Mouse (Mus musculus): ENCODE data around the gene Stk33.
"Not testable (repeated sequence)": the region's sequence is repeated elsewhere in the genome, so short reads cannot be mapped to it uniquely, and the experiment has no call there.

Gene Stk33

DNA sequence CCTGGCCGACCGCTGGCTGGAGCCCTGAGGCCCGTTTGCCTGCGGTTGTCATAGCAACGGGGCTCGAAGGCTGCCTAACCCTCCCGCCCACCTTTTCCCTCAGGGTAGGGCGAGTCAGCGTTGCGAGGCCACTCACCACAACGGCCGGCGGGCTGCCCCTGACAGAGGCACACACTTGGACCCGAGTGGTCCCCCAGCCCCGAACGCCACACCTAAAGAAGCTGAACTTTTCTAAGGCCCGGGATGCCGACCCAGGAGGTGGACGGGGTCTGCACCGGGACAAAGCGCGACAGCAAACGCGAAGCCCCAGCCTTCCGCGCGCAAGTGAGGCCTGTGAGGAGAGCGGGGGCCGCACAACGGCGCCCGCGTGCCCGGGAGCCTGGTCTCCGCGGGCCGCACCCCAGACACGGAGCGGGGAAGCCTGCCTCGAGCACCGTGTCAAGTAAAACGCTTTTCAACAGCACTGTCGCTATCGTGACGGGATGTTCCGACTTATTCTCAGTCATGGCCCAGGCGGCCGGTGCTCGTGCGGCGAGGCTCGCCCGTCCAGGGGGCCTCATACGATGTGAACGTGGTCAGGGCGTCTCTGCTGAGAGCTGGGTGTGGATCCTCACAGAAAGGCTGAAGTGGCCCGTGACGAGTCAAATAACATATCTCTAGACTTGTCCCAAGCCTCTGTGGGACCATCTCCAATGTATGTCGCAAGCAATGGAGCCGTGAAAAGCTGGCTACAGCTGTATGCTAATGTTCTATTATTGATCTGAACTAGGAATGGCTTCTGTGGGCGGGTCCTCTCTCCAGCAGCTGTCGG, at the start of gene Stk33:
Gene Stk33, minus strand, starts transcription at position 301 of the 811 bp plus-strand sequence.
- DNase-seq (ENCODE audit: low spot score in 2 of 2) = peak; percentile 25 to 44

- no peak for DNase-seq (ENCODE audit: low spot score in 2 of 2)
These were observed 45.3 kb upstream of the Stk33 start for GRCm38 (mm10) chr7:109484221-109484620.

- no peak for DNase-seq (ENCODE audit: low spot score in 2 of 2)
These were observed 41.9 kb upstream of the Stk33 start for GRCm38 (mm10) chr7:109480765-109481197.

DNA sequence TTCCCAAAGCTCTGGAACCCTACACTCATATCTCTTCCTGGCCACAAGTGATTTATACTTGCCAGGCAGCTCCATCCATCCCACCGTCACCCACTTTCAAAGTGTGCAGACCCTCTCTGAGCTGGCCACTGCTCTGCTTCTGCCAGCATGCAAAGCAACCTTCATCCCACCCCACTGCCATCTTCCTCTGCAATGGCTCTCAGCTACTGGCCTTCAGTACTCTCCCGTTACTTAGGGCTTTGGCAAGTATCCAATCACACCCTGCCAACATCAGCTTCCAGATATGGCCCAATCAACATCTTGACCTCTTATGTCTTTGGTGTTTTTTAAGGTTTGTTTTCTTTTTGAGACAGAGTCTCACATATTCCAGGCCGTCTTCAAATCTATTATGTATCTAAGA, 39.0 kb upstream of the Stk33 start:
- DNase-seq (ENCODE audit: low spot score in 2 of 2) = no peak

GRCm38 (mm10) chr7:109470700-109471099, 31.8 kb upstream of the Stk33 start:
- DNase-seq (ENCODE audit: low spot score in 2 of 2) = no peak

DNA sequence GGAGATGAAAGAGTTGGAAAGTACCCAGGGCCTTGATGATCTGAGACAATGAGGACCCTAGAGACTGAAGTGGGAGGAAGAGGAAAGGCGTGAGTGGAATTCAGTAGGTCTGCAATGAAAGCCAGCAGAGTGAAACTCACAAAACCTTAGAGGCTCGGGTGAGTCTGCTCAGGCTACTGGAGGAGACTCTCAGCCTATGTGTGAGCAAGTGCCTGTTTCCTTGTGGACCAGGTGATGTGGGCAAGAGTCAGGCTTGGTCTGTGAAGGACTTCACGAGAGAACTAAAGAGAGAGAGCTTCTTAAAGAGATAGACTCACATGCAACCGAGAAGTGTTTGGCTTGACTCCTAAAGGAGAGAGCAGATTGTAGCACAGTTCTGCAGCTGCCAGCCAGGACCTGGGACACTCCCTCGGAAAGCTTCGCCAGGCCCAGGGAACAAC, 29.4 kb upstream of the Stk33 start:
- no peak for DNase-seq (ENCODE audit: low spot score in 2 of 2)

DNA sequence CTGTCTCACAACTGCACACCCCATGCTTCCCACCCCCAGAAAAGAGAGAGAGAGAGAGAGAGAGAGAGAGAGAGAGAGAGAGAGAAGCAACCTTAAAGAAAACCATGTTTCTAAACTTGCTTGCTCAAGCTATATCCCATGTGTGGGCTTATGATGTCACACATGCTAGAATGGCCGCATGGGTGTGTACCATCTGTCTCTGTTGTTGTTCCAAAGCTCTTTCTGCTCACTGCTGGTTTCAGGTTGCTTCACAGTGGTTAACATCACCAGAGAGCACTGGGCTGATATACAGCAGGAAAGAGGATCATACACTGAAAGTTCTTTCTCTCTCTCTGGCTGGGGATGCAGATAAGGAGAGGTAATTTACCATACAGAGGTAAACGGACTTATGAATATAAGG, 28.7 kb upstream of the Stk33 start:
- no peak for DNase-seq (ENCODE audit: low spot score in 2 of 2)

DNA sequence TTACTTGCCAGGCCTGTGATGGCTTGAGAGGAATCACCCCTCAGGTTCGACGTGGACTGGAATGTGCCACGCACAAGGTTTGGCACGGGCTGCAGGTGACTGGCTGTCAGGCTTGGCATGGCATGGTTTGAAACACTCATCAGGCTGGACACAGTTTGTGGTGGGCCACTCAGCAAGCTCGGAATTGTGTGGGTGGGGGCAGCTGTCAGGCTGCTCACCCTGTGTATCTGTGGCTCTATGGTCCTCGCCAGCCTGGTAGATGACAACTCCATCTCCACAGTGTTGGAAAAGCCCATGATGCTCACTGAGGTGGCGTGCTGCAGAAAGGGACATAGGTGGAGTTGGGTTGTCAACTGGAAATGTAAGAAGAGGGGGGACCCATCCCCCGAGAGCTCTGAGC, 21.8 kb upstream of the Stk33 start:
- no peak for DNase-seq (ENCODE audit: low spot score in 2 of 2)

GRCm38 (mm10) chr7:109456563-109456962, 17.7 kb upstream of the Stk33 start:
- DNase-seq (ENCODE audit: low spot score in 2 of 2) = no peak

GRCm38 (mm10) chr7:109455748-109456147, 16.9 kb upstream of the Stk33 start:
- no peak for DNase-seq (ENCODE audit: low spot score in 2 of 2)

DNA sequence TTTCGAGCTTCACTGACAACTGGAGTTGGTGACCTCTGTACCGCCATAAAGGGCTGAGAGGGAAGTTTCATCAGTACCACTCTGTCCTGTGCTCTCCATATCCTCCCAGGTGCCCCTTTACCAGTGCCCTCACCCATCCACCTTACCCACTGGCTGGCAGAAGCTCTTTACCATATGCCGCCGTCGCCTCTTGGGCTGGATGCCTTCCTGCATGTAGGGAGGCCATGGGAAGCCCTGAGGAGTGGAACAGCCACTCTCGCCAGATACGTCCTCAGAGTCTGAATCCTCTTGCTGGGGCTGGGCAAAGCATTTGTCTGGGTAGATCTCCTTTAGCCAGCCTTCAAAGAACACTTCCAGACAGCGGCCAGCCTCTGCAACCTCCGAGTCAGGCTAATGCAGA, 16.0 kb upstream of the Stk33 start:
- DNase-seq (ENCODE audit: low spot score in 2 of 2) = no peak

DNA sequence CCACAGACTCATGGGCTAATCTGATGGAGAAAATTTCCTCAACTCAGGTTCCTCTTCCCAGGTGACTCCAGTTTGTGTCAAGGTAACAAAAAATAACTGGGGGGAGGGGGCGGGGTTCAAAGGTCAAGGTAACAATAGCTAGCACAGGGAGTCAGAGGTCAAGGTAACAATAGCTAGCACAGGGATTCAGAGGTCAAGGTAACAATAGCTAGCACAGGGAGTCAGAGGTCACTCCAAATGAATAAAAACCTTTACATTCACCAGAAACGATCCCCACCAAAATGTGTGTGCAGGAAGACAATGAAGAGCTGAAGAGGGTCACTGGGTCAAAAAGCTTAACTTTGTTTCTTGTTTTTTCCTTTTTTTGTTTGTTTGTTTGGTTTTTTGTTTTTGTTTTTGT, 9.2 kb upstream of the Stk33 start:
- DNase-seq (ENCODE audit: low spot score in 2 of 2) = no peak

- DNase-seq (ENCODE audit: low spot score in 2 of 2) = no peak
These were observed 6.1 kb upstream of the Stk33 start for GRCm38 (mm10) chr7:109445012-109445411.

- no peak for DNase-seq (ENCODE audit: low spot score in 2 of 2)
These were observed 3.9 kb upstream of the Stk33 start for GRCm38 (mm10) chr7:109442739-109443138.

DNA sequence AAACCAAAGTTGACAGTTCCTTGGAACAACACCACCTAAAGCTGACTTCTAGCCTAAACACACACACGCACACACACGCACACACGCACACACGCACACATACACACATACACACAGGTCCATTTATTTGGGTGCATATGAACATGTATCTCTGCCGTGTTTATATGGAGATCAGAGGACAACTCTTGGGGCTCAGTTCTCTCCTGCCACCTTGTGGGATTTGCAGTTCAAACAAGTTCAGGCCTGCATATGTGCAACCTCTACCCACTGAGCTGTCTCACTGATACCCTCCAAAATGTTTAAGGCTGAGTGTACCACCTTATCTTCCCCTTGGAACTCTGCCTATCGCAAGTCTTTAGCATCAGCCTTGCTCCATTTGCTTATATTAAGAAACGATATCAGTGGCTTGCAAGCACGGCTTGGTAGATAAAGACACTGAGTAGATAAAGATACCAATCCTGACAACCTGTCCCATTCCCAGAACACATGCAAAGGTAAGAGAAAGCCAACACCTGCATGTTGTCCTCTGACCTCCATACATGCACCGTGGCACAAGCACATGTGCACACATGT, 1.9 kb upstream of the Stk33 start:
- no peak for DNase-seq (ENCODE audit: low spot score in 2 of 2)

DNA sequence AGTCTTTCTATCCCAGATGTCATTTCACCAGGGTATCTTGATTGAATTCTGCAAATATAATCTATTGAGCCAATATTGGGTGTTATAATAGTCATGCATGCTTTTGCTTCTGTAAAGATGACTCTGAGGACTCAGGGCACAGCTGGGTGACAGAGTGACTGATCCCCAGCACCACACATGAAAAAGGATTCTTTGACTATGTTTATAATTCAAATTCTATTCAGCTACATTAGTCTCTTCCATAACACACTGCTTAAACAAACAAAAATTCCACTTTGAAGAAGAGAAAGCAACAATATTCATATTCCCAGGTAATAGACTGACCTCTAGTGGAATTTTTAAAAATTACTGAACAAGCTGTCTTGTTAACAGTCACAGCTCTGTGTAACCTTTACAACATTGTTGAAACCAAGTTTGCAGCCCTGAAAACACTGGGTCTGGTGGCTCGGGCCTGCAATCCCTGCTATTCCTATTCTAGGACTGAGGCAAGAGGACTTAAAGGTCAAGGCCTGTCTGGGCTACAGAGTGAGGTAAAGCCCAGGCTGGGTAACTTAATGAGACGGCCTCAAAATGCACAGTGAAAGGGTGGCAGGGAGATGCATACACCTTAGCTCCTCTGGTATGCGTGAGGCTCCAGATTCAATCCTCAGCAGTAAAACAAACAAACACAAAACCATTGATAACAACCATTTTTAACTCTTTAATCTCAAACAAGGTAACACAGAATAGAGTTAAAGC, 14.3 kb downstream of the Stk33 start:
- DNase-seq (ENCODE audit: low spot score in 2 of 2) = no peak

DNA sequence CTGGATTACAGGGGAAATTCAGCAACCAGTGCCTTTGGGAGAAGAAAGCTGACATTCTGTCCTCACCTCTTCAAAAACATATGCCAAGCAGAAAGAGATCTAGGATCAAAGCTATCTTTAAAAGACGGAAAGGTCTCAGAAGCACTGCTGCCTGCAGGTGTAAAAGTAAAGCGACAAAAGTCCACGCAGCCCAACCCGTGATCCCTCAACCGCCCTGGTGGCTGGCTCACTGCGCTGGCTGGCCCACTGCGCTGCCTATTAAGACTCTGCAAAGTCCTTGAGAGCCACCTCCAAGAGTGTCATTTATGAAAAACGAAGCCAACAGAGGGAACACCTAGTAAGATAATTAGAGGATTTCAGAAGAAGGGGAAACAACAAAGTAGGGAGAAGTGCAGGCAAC, 16.1 kb downstream of the Stk33 start:
- DNase-seq (ENCODE audit: low spot score in 2 of 2) = no peak

DNA sequence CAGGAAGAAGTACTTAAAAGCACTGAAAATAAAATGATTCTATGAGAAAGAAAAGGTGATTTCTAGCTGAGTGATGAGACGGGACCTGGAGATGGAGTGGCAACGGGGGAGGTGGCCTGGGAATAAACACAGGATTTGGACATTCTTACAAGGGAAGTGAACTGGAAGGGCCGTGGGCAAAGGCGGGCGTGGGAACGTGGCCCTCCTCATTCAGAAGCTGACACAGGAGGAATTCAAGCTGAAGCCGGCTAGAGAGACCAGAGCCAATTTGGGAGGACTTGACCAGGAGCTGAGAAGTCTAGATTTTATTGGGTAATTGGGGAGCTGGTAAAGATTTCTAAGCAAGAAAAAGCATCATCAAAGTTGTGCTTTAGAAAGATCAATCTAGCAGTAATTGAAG, 33.4 kb downstream of the Stk33 start:
- no peak for DNase-seq (ENCODE audit: low spot score in 2 of 2)

GRCm38 (mm10) chr7:109399299-109399698, 39.6 kb downstream of the Stk33 start:
- no peak for DNase-seq (ENCODE audit: low spot score in 2 of 2)

- DNase-seq (ENCODE audit: low spot score in 2 of 2) = no peak
These were observed 57.8 kb downstream of the Stk33 start for GRCm38 (mm10) chr7:109381131-109381530.

GRCm38 (mm10) chr7:109373556-109373955, 65.3 kb downstream of the Stk33 start:
- DNase-seq (ENCODE audit: low spot score in 2 of 2) = not testable (repeated sequence)

DNA sequence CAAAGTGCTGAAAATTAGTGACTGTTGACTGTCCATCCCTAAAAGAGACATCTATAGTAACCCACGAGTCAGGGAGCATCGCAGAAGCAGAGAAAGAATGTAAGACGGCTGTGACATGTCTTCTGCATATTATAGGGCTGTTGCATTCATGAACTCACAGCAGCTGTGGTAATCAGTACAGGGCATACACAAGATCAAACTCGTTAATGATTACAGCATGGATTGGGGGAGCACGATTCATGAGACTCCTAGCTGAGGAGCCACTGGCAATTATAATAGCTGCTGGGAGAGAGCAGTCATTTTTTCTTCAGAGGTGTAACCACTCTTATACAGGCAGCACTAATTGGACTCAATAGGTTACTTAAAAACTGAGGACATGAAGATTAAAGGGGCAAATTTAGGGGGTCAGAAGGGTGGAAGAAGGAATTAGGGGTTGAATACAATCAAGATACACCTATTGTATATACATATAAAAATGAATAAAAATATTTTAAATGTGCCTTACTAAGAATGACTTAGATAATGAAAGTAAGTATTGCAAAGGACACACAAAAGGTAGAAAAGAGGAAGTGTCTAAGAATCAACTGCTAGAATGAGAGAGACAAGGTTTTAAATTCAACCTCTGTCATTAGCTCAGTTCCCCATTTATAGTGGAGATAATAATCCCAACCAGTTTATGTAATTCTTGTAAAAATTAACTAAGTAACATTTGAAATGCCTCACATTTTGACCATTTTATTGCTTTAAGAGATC, 80.3 kb downstream of the Stk33 start:
- no peak for DNase-seq (ENCODE audit: low spot score in 2 of 2)

Measured in urinary bladder, adult 18-20 months (tissue).